Mouse (Mus musculus) CH12.LX (cell line): ENCODE measurements around the gene Smarca2. TPM values are rescaled to one million over a fixed set of nuclear protein-coding genes. Genes with fewer than 3 reads are reported as not detected.
A peak's percentile ranks its signal among the peaks of the same experiment; 100 is the strongest.

Experiments used
- DNase-seq: peaks from one replicate; pipeline ENCODE4 v3.0.0-alpha.2; 2013; ENCODE audit errors: extremely low read depth
- H3K27ac ChIP-seq: 2 replicates; pipeline ENCODE4 v1.5.1; 2012; ENCODE audit warnings: low read depth, mild to moderate bottlenecking, control low read depth, moderate library complexity; ENCODE audit not compliant: insufficient read depth
- H3K27me3 ChIP-seq: replicated peaks from 2 replicates; pipeline ENCODE3; 2012; ENCODE audit warnings: inconsistent platforms
- H3K36me3 ChIP-seq, 2 experiments: replicated peaks in 1 of 2; 2 replicates each; pipeline versions ENCODE3 to v1.6.1; 2012; ENCODE audit warnings: inconsistent platforms in 1 of 2, low read length in 1 of 2, mild to moderate bottlenecking in 1 of 2, mixed read lengths in 1 of 2, moderate library complexity in 1 of 2; ENCODE audit not compliant: control insufficient read depth in 1 of 2, insufficient read depth in 1 of 2
- H3K4me1 ChIP-seq, 2 experiments: 2 replicates each; pipeline ENCODE4 v1.6.1; 2012; ENCODE audit warnings: inconsistent platforms in 1 of 2, moderate library complexity in 1 of 2; ENCODE audit not compliant: insufficient read depth in 2 of 2, control insufficient read depth in 1 of 2
- H3K4me2 ChIP-seq: 2 replicates; pipeline ENCODE4 v1.6.1; 2012; ENCODE audit warnings: low read depth, mild to moderate bottlenecking, control low read depth; ENCODE audit not compliant: poor library complexity, insufficient read depth, severe bottlenecking
- H3K4me3 ChIP-seq, 3 experiments: fragments of 150-350 bp in 1 of 3; sonication (generic) in 1 of 3; replicated peaks in 1 of 3; 2 replicates each; pipeline versions ENCODE3 to v1.5.1; 2011 to 2012; ENCODE audit warnings: low read depth in 2 of 3, low read length in 2 of 3, mild to moderate bottlenecking in 2 of 3, moderate library complexity in 2 of 3, control low read depth in 1 of 3, improper control_type of control experiment in 1 of 3, inconsistent platforms in 1 of 3, mixed read lengths in 1 of 3; ENCODE audit not compliant: poor library complexity in 1 of 3
- H3K79me2 ChIP-seq: replicated peaks from 2 replicates; pipeline ENCODE4 v1.6.1; 2012; ENCODE audit warnings: mild to moderate bottlenecking, moderate library complexity; ENCODE audit not compliant: control insufficient read depth, poor library complexity, insufficient read depth, severe bottlenecking; ENCODE audit errors: extremely low read depth
- H3K9ac ChIP-seq: 2 replicates; pipeline ENCODE4 v1.6.1; 2012; ENCODE audit warnings: low read depth, mild to moderate bottlenecking, control low read depth, moderate library complexity; ENCODE audit not compliant: insufficient read depth
- H3K9me3 ChIP-seq: replicated peaks from 2 replicates; pipeline ENCODE3; 2012; ENCODE audit warnings: low read length, inconsistent platforms, mixed read lengths
- BHLHE40 ChIP-seq: IDR thresholded peaks from 2 replicates; pipeline ENCODE4 v1.6.1; 2011; ENCODE audit warnings: mild to moderate bottlenecking, low read depth, low read length, improper control_type of control experiment
- CHD1 ChIP-seq: IDR thresholded peaks from 2 replicates; pipeline ENCODE4 v1.6.1; 2012; ENCODE audit warnings: low read depth, low read length, improper control_type of control experiment, inconsistent platforms
- ETS1 ChIP-seq: conservative IDR thresholded peaks from 2 replicates; pipeline ENCODE4 v1.6.1; 2012; ENCODE audit warnings: low read depth, mild to moderate bottlenecking, inconsistent platforms, low read length, improper control_type of control experiment, moderate library complexity
- GABPA ChIP-seq: IDR thresholded peaks from 2 replicates; pipeline ENCODE4 v1.6.1; 2012; ENCODE audit warnings: low read depth, low read length, improper control_type of control experiment, inconsistent platforms; ENCODE audit not compliant: insufficient replicate concordance
- HCFC1 ChIP-seq: IDR thresholded peaks from 2 replicates; pipeline ENCODE4 v1.6.1; 2012; ENCODE audit warnings: low read depth, mild to moderate bottlenecking, inconsistent platforms, low read length, improper control_type of control experiment
- JUN ChIP-seq: IDR thresholded peaks from 2 replicates; pipeline ENCODE4 v1.6.1; 2011; ENCODE audit warnings: low read depth, mild to moderate bottlenecking, low read length, improper control_type of control experiment, moderate library complexity; ENCODE audit not compliant: insufficient read depth
- JUND ChIP-seq: conservative IDR thresholded peaks from 2 replicates; pipeline ENCODE4 v1.6.1; 2011; ENCODE audit warnings: low read depth, low read length, improper control_type of control experiment
- MXI1 ChIP-seq: IDR thresholded peaks from 2 replicates; pipeline ENCODE4 v1.6.1; 2011; ENCODE audit warnings: mild to moderate bottlenecking, low read depth, low read length, improper control_type of control experiment
- MYC ChIP-seq: IDR thresholded peaks from 2 replicates; pipeline ENCODE4 v1.6.1; 2011; ENCODE audit warnings: low read depth, mild to moderate bottlenecking, improper control_type of control experiment, low read length
- NELFE ChIP-seq: IDR thresholded peaks from 2 replicates; pipeline ENCODE4 v1.6.1; 2011; ENCODE audit warnings: low read depth, low read length, improper control_type of control experiment
- PAX5 ChIP-seq: IDR thresholded peaks from 2 replicates; pipeline ENCODE4 v1.6.1; 2012; ENCODE audit warnings: low read length, inconsistent platforms, mixed read lengths
- RAD21 ChIP-seq: IDR thresholded peaks from 2 replicates; pipeline ENCODE4 v1.6.1; 2011; ENCODE audit warnings: low read depth, mild to moderate bottlenecking, low read length, improper control_type of control experiment, moderate library complexity
- RCOR1 ChIP-seq: conservative IDR thresholded peaks from 2 replicates; pipeline ENCODE4 v1.6.1; 2012; ENCODE audit warnings: low read depth, mild to moderate bottlenecking, inconsistent platforms, low read length, improper control_type of control experiment
- SMC3 ChIP-seq: IDR thresholded peaks from 2 replicates; pipeline ENCODE4 v1.6.1; 2011; ENCODE audit warnings: low read depth, low read length, improper control_type of control experiment
- TCF12 ChIP-seq: IDR thresholded peaks from 2 replicates; pipeline ENCODE4 v1.6.1; 2014; ENCODE audit warnings: low read depth, mild to moderate bottlenecking, inconsistent platforms, low read length, improper control_type of control experiment
- UBTF ChIP-seq: IDR thresholded peaks from 2 replicates; pipeline ENCODE4 v1.6.1; 2012; ENCODE audit warnings: low read depth, mild to moderate bottlenecking, inconsistent platforms, low read length, improper control_type of control experiment, moderate library complexity
- USF2 ChIP-seq: conservative IDR thresholded peaks from 2 replicates; pipeline ENCODE4 v1.6.1; 2011; ENCODE audit warnings: low read depth, low read length, improper control_type of control experiment
- ZC3H11A ChIP-seq: IDR thresholded peaks from 2 replicates; pipeline ENCODE4 v1.6.1; 2012; ENCODE audit warnings: low read depth, mild to moderate bottlenecking, inconsistent platforms, low read length, improper control_type of control experiment
- ZMIZ1 ChIP-seq: IDR thresholded peaks from 2 replicates; pipeline ENCODE4 v1.6.1; 2012; ENCODE audit warnings: low read depth, mild to moderate bottlenecking, inconsistent platforms, low read length, improper control_type of control experiment
- ZNF384 ChIP-seq: IDR thresholded peaks from 2 replicates; pipeline ENCODE4 v1.6.1; 2012; ENCODE audit warnings: low read depth, low read length, improper control_type of control experiment, inconsistent platforms
- dilution Hi-C: fragments of 300-500 bp; cut with MboI; formaldehyde crosslinking; loops from 2 replicates; pipeline ENCODE4 v1.14.3; 2020; ENCODE audit warnings: low sequenced_read_pairs; ENCODE audit not compliant: extremely low pct_unique_long_range_greater_than_20kb, extremely low pct_ligation_motif_present
- in situ Hi-C: fragments of 300-500 bp; cut with MboI; formaldehyde crosslinking; loops from 3 replicates; pipeline ENCODE4 v1.14.3; 2019; ENCODE audit warnings: low sequenced_read_pairs, low pct_ligation_motif_present, low pct_unique_long_range_greater_than_20kb, mixed read lengths
- polyA plus RNA-seq: library from polyadenylated mRNA; unstranded; fragments of >175 nt; gene quantifications from 2 replicates; pipeline ENCODE4 v1.2.1, GENCODE M21; 2012; ENCODE audit warnings: low read depth; ENCODE audit not compliant: insufficient read length
- total RNA-seq, 2 experiments: library from RNA; depleted of rRNA; stranded (reverse); fragments of 300-350 nt in 1 of 2; fragments of >200 nt in 1 of 2; gene quantifications; 2 replicates each; pipeline ENCODE4 v1.2.3; 2012 to 2014

The Smarca2 gene
- total and polyA plus RNA-seq, 3 experiments: 19.4 to 47.1 (median 21.8) TPM

DNA sequence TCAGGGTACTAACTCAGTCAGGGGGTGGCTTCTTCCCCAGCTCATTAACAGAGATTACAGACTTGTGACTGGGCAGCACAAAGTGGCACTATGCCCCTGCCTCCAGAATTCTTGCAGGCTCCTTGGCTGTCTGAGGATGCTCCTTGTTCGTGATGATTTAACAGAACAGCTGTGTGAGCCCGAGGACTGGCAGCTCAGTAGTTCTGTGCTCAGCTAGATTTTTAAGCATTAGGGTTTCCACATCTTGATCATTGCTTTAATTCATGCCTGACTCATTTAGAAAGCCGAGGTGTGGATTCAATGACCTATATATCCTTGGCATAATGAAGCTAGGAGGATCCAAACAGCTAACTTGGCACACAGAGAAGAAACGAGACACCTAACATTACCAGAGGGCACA lies 191.2 kb downstream of the Smarca2 start:
- H3K36me3 ChIP-seq: no peaks in the 10 kb centered on the region
- DNase-seq: no peak
- no peaks in the 10 kb centered on the region for H3K79me2 ChIP-seq
- H3K4me2 ChIP-seq: no peak overlapping the region
- H3K9me3 ChIP-seq: peaks cover 2% of the 10 kb centered on the region
- no peaks in the 10 kb centered on the region for H3K27me3 ChIP-seq
- H3K4me1 ChIP-seq: no peaks in the 10 kb centered on the region
- TF ChIP-seq RAD21 (no peak), GABPA (no peak), JUND (no peak), ETS1 (no peak), BHLHE40 (no peak), TCF12 (no peak), USF2 (no peak), UBTF (no peak), NELFE (no peak), HCFC1 (no peak), ZMIZ1 (no peak), RCOR1 (no peak), CHD1 (no peak)
- dilution Hi-C loops (no loop called here), in situ Hi-C loops (no loop called here)
- H3K9ac ChIP-seq: no peak overlapping the region
- H3K27ac ChIP-seq: no peak overlapping the region
- no peak overlapping the region for H3K4me3 ChIP-seq

GRCm38 (mm10) chr19:26804401-26804800 lies 199.6 kb downstream of the Smarca2 start:
- no peak for TF ChIP-seq PAX5
- no peak for TF ChIP-seq UBTF
- no peak for TF ChIP-seq JUN
- no peak for TF ChIP-seq SMC3
- TF ChIP-seq ZNF384: no peak
- no peak for TF ChIP-seq RCOR1
- no peak for TF ChIP-seq MXI1
- no peak for TF ChIP-seq ZC3H11A
- TF ChIP-seq MYC: no peak
- no peak for TF ChIP-seq BHLHE40
- H3K9me3 ChIP-seq: no peaks in the 10 kb centered on the region
- dilution Hi-C loops: no loop called here
- no peaks in the 10 kb centered on the region for H3K4me1 ChIP-seq
- in situ Hi-C loops: no loop called here
- H3K9ac ChIP-seq: no peak overlapping the region
- no peaks in the 10 kb centered on the region for H3K27me3 ChIP-seq
- no peak overlapping the region for H3K27ac ChIP-seq
- DNase-seq: no peak
- H3K4me3 ChIP-seq: no peak overlapping the region
- peak overlapping the region; percentile 56 for H3K4me2 ChIP-seq
- H3K79me2 ChIP-seq: no peaks in the 10 kb centered on the region
- no peaks in the 10 kb centered on the region for H3K36me3 ChIP-seq
